Mouse (Mus musculus) hindbrain, embryonic 15.5 days (tissue): ENCODE measurements around the gene Hexa. TPM values are rescaled to one million over a fixed set of nuclear protein-coding genes. Genes with fewer than 3 reads are reported as not detected.

Experiments used
- ATAC-seq: fragments of 200-750 bp; cut with Nextera tagmentation; 2 replicates; pipeline ENCODE4 v1.8.0; 2017; ENCODE audit warnings: low read depth, moderate number of reproducible peaks, moderate TSS enrichment; ENCODE audit not compliant: low FRiP score
- H3K27ac ChIP-seq: fragments of 300-500 bp; sonication (generic); replicated peaks from 2 replicates; pipeline ENCODE4 v1.5.1; 2015; ENCODE audit warnings: mild to moderate bottlenecking, inconsistent platforms
- H3K27me3 ChIP-seq: fragments of 300-500 bp; sonication (generic); 2 replicates; pipeline ENCODE4 v1.6.1; 2015; ENCODE audit warnings: control low read depth, inconsistent platforms
- H3K36me3 ChIP-seq: fragments of 300-500 bp; sonication (generic); 2 replicates; pipeline ENCODE4 v1.6.1; 2015; ENCODE audit warnings: control low read depth, inconsistent platforms
- H3K4me1 ChIP-seq: fragments of 300-500 bp; sonication (generic); replicated peaks from 2 replicates; pipeline ENCODE4 v1.6.1; 2015; ENCODE audit warnings: control low read depth, inconsistent platforms
- H3K4me2 ChIP-seq: fragments of 300-500 bp; sonication (generic); 2 replicates; pipeline ENCODE4 v1.6.1; 2015; ENCODE audit warnings: moderate library complexity, mild to moderate bottlenecking, inconsistent platforms
- H3K4me3 ChIP-seq: fragments of 300-500 bp; sonication (generic); 2 replicates; pipeline ENCODE4 v1.5.1; 2015; ENCODE audit warnings: mild to moderate bottlenecking, inconsistent platforms
- H3K9ac ChIP-seq: fragments of 300-500 bp; sonication (generic); 2 replicates; pipeline ENCODE4 v1.6.1; 2015; ENCODE audit warnings: inconsistent platforms
- H3K9me3 ChIP-seq: fragments of 300-500 bp; sonication (generic); 2 replicates; pipeline ENCODE4 v1.6.1; 2016; ENCODE audit warnings: control low read depth, inconsistent platforms
- WGBS: fragments of 180-500 bp; shearing (Covaris S2); methylation state at CpG from one replicate; pipeline ENCODE4 v1.1.7; 2015; 5-methylcytosine and 5-hydroxymethylcytosine counted together
- polyA plus RNA-seq: library from polyadenylated mRNA; unstranded; fragments of >200 nt; fragmentation: Nextera tagmentation; extraction: Ambion mirVana; gene quantifications from 2 replicates; pipeline ENCODE4 v1.2.1, GENCODE M21; 2015

The Hexa gene
- polyA plus RNA-seq, 1 experiment from 2014 or later = 64.2 TPM

- H3K4me3 ChIP-seq = no peak overlapping the region
- H3K9ac ChIP-seq = no peak overlapping the region
- 89% methylated on average over 2 of the region's 2 CpGs for WGBS
- no peak overlapping the region for H3K4me2 ChIP-seq
- no peaks in the 10 kb centered on the region for H3K27me3 ChIP-seq
- H3K4me1 ChIP-seq = no peaks in the 10 kb centered on the region
- no peaks in the 10 kb centered on the region; the same call in 1 of the 2 replicates for H3K36me3 ChIP-seq
- no peak overlapping the region for H3K27ac ChIP-seq
- no peak for ATAC-seq
- H3K9me3 ChIP-seq = no peaks in the 10 kb centered on the region
Observed at GRCm38 (mm10) chr9:59610950-59611349, 71.6 kb downstream of the Hexa start.

Other genes with a start within 250 kb of the Hexa start
- gene Adpgk, start 248.0 kb upstream of the Hexa start, polyA plus RNA-seq = 24.8 and 24.9 TPM in 2 replicates
- 40.9 and 44.2 TPM in 2 replicates for gene Bbs4, start 186.0 kb upstream of the Hexa start, polyA plus RNA-seq
- 16.9 and 17.2 TPM in 2 replicates for gene Arih1, start 52.9 kb upstream of the Hexa start, polyA plus RNA-seq
- 0.88 and 1.5 TPM in 2 replicates for gene Tmem202, start 307 bp downstream of the Hexa start, polyA plus RNA-seq
- 45.4 and 48.4 TPM in 2 replicates for gene Celf6, start 38.4 kb downstream of the Hexa start, polyA plus RNA-seq
- 185 and 210 TPM in 2 replicates for gene Parp6, start 77.7 kb downstream of the Hexa start, polyA plus RNA-seq
- gene Pkm, start 116.8 kb downstream of the Hexa start, polyA plus RNA-seq = 1,018 and 1,098 TPM in 2 replicates
- gene Gramd2, start 140.6 kb downstream of the Hexa start, polyA plus RNA-seq = 3.9 and 5.2 TPM in 2 replicates
- 10.2 and 11.8 TPM in 2 replicates for gene Senp8, start 211.2 kb downstream of the Hexa start, polyA plus RNA-seq
- gene Myo9a, start 211.4 kb downstream of the Hexa start, polyA plus RNA-seq = 24.6 and 25.1 TPM in 2 replicates